32 mouse cellular contexts compared by ENCODE assay signal in the genomic region with DNA sequence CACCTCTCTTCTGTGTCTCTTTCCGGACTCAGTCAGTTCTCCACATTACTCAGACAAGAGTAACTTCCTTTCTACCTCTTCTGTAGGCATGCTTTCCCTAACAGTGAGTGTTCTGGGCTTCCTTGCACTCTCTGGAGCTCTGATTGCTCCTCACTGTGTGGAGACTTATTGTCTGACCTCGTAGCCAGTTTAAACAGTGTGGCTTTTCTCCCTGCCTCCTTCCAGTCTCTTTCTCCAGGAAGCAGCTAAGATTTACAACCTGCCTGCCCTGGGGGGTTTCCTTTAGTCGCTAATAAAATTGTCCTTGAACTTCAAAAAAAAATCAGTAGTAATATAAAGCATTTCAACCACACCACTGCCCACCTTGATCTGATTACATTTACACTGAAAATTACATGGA. TPM values are rescaled to one million over a fixed set of nuclear protein-coding genes. Genes with fewer than 3 reads are reported as not detected.
DNase-seq lines count a peak whose midpoint lies in the region; ATAC-seq and TF ChIP-seq lines count a peak whose summit lies in the region.
"Had no signal": no experiment of that assay in that cellular context is flagged by ENCODE, and none has a peak within 500 bp of the region (broad histone marks: within the 10 kb centered on the region; RNA-seq: fewer than 3 reads in every experiment).

No protein-coding gene starts in this region.

- peak; percentile 49; the same call in 1 of the 2 replicates for ATAC-seq in kidney, embryonic 16.5 days (ENCODE audit: low FRiP score, low TSS enrichment)
- ATAC-seq in limb, embryonic 14.5 days (ENCODE audit: low FRiP score, low read depth) = peak; percentile 44; the same call in 1 of the 2 replicates
- ATAC-seq: forebrain, embryonic 13.5 days; hindbrain, postnatal 0 days; intestine, postnatal 0 days; midbrain, embryonic 15.5 days had no signal

- H3K4me1 ChIP-seq in kidney, embryonic 16.5 days (ENCODE audit: insufficient read depth, low read length) = peaks cover 7% of the 10 kb centered on the region; the same call in 1 of the 2 replicates
- peaks cover 7% of the 10 kb centered on the region; the same call in 1 of the 2 replicates for H3K4me1 ChIP-seq in limb, embryonic 14.5 days (ENCODE audit: control insufficient read depth, insufficient read depth, low read length)
- H3K4me1 ChIP-seq: hindbrain, embryonic 12.5 days; liver, embryonic 13.5 days; midbrain, embryonic 10.5 days; midbrain, embryonic 15.5 days; neural tube, embryonic 15.5 days; stomach, embryonic 15.5 days had no signal

- no peak overlapping the region for H3K4me3 ChIP-seq in kidney, embryonic 16.5 days (ENCODE audit: low read length)
- no peak overlapping the region for H3K4me3 ChIP-seq in limb, embryonic 14.5 days (replicated peaks; ENCODE audit: low read length)
- H3K4me3 ChIP-seq: forebrain, embryonic 13.5 days; hindbrain, embryonic 12.5 days; liver, embryonic 13.5 days; midbrain, embryonic 10.5 days; midbrain, embryonic 15.5 days; neural tube, embryonic 15.5 days; stomach, embryonic 15.5 days had no signal

- H3K27me3 ChIP-seq in kidney, embryonic 16.5 days (ENCODE audit: insufficient read depth, low read length) = no peaks in the 10 kb centered on the region
- H3K27me3 ChIP-seq in limb, embryonic 14.5 days (ENCODE audit: control insufficient read depth, insufficient read depth, low read length) = no peaks in the 10 kb centered on the region
- H3K27me3 ChIP-seq: forebrain, embryonic 13.5 days; hindbrain, embryonic 12.5 days; liver, embryonic 13.5 days; midbrain, embryonic 15.5 days; neural tube, embryonic 15.5 days; stomach, embryonic 15.5 days had no signal

- H3K4me2 ChIP-seq in kidney, embryonic 16.5 days (replicated peaks; ENCODE audit: low read depth, low read length) = no peak overlapping the region
- H3K4me2 ChIP-seq in limb, embryonic 14.5 days (replicated peaks; ENCODE audit: low read depth, low read length, severe bottlenecking) = no peak overlapping the region
- H3K4me2 ChIP-seq: forebrain, embryonic 13.5 days; hindbrain, embryonic 12.5 days; liver, embryonic 13.5 days; lung, embryonic 14.5 days; midbrain, embryonic 15.5 days; neural tube, embryonic 15.5 days; stomach, embryonic 15.5 days had no signal

- peak overlapping the region; percentile 62 for H3K27ac ChIP-seq in kidney, embryonic 16.5 days (ENCODE audit: low read length)
- H3K27ac ChIP-seq in limb, embryonic 14.5 days (replicated peaks; ENCODE audit: low read depth, low read length) = peak overlapping the region; percentile 70; the same call in 1 of the 2 replicates
- H3K27ac ChIP-seq: forebrain, embryonic 13.5 days; hindbrain, embryonic 12.5 days; hindbrain, postnatal 0 days; liver, embryonic 13.5 days; midbrain, embryonic 10.5 days; midbrain, embryonic 15.5 days; neural tube, embryonic 15.5 days; stomach, embryonic 15.5 days had no signal

- TF ChIP-seq POLR2A in limb, embryonic 14.5 days (IDR thresholded peaks at IDR 0.05; ENCODE audit: borderline replicate concordance, extremely low read depth, insufficient read depth, insufficient read length) = no peak

- H3K9ac ChIP-seq in kidney, embryonic 16.5 days (replicated peaks; ENCODE audit: low read length) = no peak overlapping the region
- H3K9ac ChIP-seq in limb, embryonic 14.5 days (ENCODE audit: low read depth, low read length, severe bottlenecking) = no peak overlapping the region
- H3K9ac ChIP-seq: forebrain, embryonic 13.5 days; hindbrain, embryonic 12.5 days; liver, embryonic 13.5 days; lung, embryonic 14.5 days; midbrain, embryonic 15.5 days; neural tube, embryonic 15.5 days; stomach, embryonic 15.5 days had no signal

- no peaks in the 10 kb centered on the region for H3K9me3 ChIP-seq in kidney, embryonic 16.5 days (ENCODE audit: low read length)
- no peaks in the 10 kb centered on the region for H3K9me3 ChIP-seq in limb, embryonic 14.5 days (ENCODE audit: control insufficient read depth, low read length)
- H3K9me3 ChIP-seq: forebrain, embryonic 13.5 days; G1E; hindbrain, embryonic 12.5 days; liver, embryonic 13.5 days; midbrain, embryonic 10.5 days; midbrain, embryonic 15.5 days; neural tube, embryonic 15.5 days; stomach, embryonic 15.5 days had no signal

- DNase-seq in embryo, embryonic 10.5 days (ENCODE audit: low spot score) = peak; percentile 24
- DNase-seq in embryo, embryonic 9.5 days (ENCODE audit: extremely low spot score) = no peak
- DNase-seq in kidney, adult 11 months = no peak
- DNase-seq in induced T-regulatory cell, adult 2 months (ENCODE audit: low read depth) = peak; percentile 70
- peak; percentile 58 for DNase-seq in limb, embryonic 14.5 days (ENCODE audit: low spot score)
- DNase-seq in adrenal gland, adult 8-10 months = no peak
- no peak for DNase-seq in thymus, postnatal 36 days
- DNase-seq: adrenal gland, postnatal 10 days; cerebellum, adult 11 months; cerebellum, adult 9-10 months; gastrocnemius, postnatal 14 days; layer of hippocampus, postnatal 36 days; left cerebral cortex, postnatal 4 days; liver, embryonic 13.5 days; lung, embryonic 14.5 days; lung, postnatal 14 days; right cerebral cortex, postnatal 25 days had no signal

- 18% methylated on average over 3 of the region's 3 CpGs for WGBS in kidney, embryonic 16.5 days
- WGBS in limb, embryonic 14.5 days = 7% methylated on average over 3 of the region's 3 CpGs

- H3K36me3 ChIP-seq in kidney, embryonic 16.5 days (ENCODE audit: insufficient read depth, low read length) = no peaks in the 10 kb centered on the region
- H3K36me3 ChIP-seq in limb, embryonic 14.5 days (ENCODE audit: control insufficient read depth, insufficient read depth, low read length) = no peaks in the 10 kb centered on the region
- H3K36me3 ChIP-seq: G1E; hindbrain, embryonic 12.5 days; liver, embryonic 13.5 days; midbrain, embryonic 10.5 days; midbrain, embryonic 15.5 days; neural tube, embryonic 15.5 days; stomach, embryonic 15.5 days had no signal

RNA-seq across cellular contexts. Expression of a gene that starts 7.6 kb away (rescaled TPM):
- not detected in 2 replicates for polyA plus RNA-seq in kidney, embryonic 16.5 days (2015; fragmentation: Nextera tagmentation; extraction: Ambion mirVana)
- polyA plus RNA-seq in limb, embryonic 14.5 days (2012; rRNA removed) = 0.05 and 0.12 TPM in 2 replicates
- polyA plus RNA-seq in limb, embryonic 14.5 days (2014; fragmentation: Nextera tagmentation; extraction: Ambion mirVana) = 0.28 TPM in 1 of 2 replicates, not detected in the other
- total RNA-seq in adrenal gland, adult 8-10 months (2022) = under 1 TPM in 1 of 4 experiments, not detected in 3; 0.35 TPM
- total RNA-seq: common myeloid progenitor, adult 5-6 weeks; gastrocnemius, postnatal 14 days; granulocyte monocyte progenitor cell, adult 5-6 weeks; heart, postnatal 25 days had no signal
- polyA plus RNA-seq: C2C12; heart, embryonic 14.5 days; liver, embryonic 13.5 days; lung, embryonic 14.5 days; midbrain, embryonic 10.5 days; stomach, embryonic 15.5 days had no signal

RNA-seq across cellular contexts. Expression of a gene that starts 18.3 kb away (rescaled TPM):
- polyA plus RNA-seq in kidney, embryonic 16.5 days (2015; fragmentation: Nextera tagmentation; extraction: Ambion mirVana) = 129 and 138 TPM in 2 replicates
- polyA plus RNA-seq in limb, embryonic 14.5 days (2012; rRNA removed) = 58.9 and 62.6 TPM in 2 replicates
- polyA plus RNA-seq in limb, embryonic 14.5 days (2014; fragmentation: Nextera tagmentation; extraction: Ambion mirVana) = 84.2 and 89.6 TPM in 2 replicates
- 100 to 1,000 TPM; 149 to 174 (median 167) TPM for total RNA-seq in adrenal gland, adult 8-10 months (2022)

RNA-seq across cellular contexts. Expression of a gene that starts 50.1 kb away (rescaled TPM):
- 17.9 and 21.8 TPM in 2 replicates for polyA plus RNA-seq in kidney, embryonic 16.5 days (2015; fragmentation: Nextera tagmentation; extraction: Ambion mirVana)
- 57.3 and 78.6 TPM in 2 replicates for polyA plus RNA-seq in limb, embryonic 14.5 days (2012; rRNA removed)
- polyA plus RNA-seq in limb, embryonic 14.5 days (2014; fragmentation: Nextera tagmentation; extraction: Ambion mirVana) = 24.5 and 27.8 TPM in 2 replicates
- 10 to 100 TPM; 24.0 to 40.3 (median 30.0) TPM for total RNA-seq in adrenal gland, adult 8-10 months (2022)

Comparison
In these comparisons a context has a peak if more than half of its experiments do, and no peak if none do; other contexts are left out.
1. DNase-seq: peak in embryo, embryonic 10.5 days (single experiment), induced T-regulatory cell, adult 2 months (single experiment) and limb, embryonic 14.5 days (single experiment); none in embryo, embryonic 9.5 days (single experiment), kidney, adult 11 months (single experiment), adrenal gland, adult 8-10 months (single experiment) and thymus, postnatal 36 days (0 of 2).